Mouse (Mus musculus): Measurements from ENCODE around the gene Camk2d. TPM values are rescaled to one million over a fixed set of nuclear protein-coding genes. Genes with fewer than 3 reads are reported as not detected.

Camk2d gene
- total RNA-seq, 1 experiment, result 12.4 TPM

DNA sequence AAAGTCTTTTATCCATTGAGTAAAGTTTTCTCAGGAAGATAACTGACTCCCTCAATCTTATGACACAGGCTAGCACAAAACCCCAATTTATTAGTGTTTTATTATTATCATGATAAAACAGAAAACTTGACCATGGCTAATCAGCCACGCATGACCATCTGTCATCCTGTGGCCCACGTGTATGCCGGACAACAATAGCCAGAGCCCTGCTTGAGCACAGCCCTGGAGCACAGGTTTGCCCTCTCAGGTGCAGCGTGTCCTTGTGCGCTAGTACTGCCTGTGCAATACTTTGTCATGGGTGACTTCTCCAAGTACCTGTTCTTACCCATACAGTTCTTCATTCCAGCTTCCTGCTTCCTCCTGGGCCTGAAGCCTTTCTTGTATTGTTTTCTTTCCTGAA lies 134.3 kb downstream of the Camk2d start:
- no peak for TF ChIP-seq ZC3H11A (IDR thresholded peaks at IDR 0.05; ENCODE audit: borderline replicate concordance, low read depth, low read length)
- TF ChIP-seq CHD2 (IDR thresholded peaks at IDR 0.05; ENCODE audit: low read depth, low read length), result no peak
- TF ChIP-seq HCFC1 (IDR thresholded peaks at IDR 0.05; ENCODE audit: borderline replicate concordance, insufficient read depth, low read length), result no peak
- TF ChIP-seq MAFK (IDR thresholded peaks at IDR 0.05; ENCODE audit: insufficient read depth, low read depth, low read length), result no peak
- TF ChIP-seq ZNF384 (IDR thresholded peaks at IDR 0.05; ENCODE audit: low read depth, low read length), result no peak
- Histone ChIP-seq H3K27ac (ENCODE audit: insufficient read depth, low read depth, low read length, poor library complexity, severe bottlenecking) (no peak overlapping the region), H3K9ac (ENCODE audit: insufficient read depth, low read depth, low read length, poor library complexity, severe bottlenecking) (no peak overlapping the region), H3K9me3 (ENCODE audit: control insufficient read depth, insufficient read depth, low read depth, low read length) (no peaks in the 10 kb centered on the region), H3K4me3 (ENCODE audit: insufficient read depth in 1 of 2, low read depth in 1 of 2, low read length in 2 of 2, poor library complexity in 1 of 2, severe bottlenecking in 1 of 2) (no peak overlapping the region), H3K4me1 (ENCODE audit: control insufficient read depth in 2 of 2, insufficient read depth in 2 of 2, low read length in 2 of 2, poor library complexity in 1 of 2) (no peaks in the 10 kb centered on the region), H3K36me3 (ENCODE audit: control insufficient read depth, insufficient read depth, low read length, poor library complexity, severe bottlenecking) (no peaks in the 10 kb centered on the region)
- DNase-seq (ENCODE audit: low read depth, low spot score), result no peak
- in situ Hi-C loops (cut with MboI; ENCODE audit: low sequenced_read_pairs in 2 of 2, unreplicated experiment in 2 of 2), result no loop called here

- no peak for TF ChIP-seq ZC3H11A (IDR thresholded peaks at IDR 0.05; ENCODE audit: borderline replicate concordance, low read depth, low read length)
- Histone ChIP-seq H3K9ac (ENCODE audit: insufficient read depth, low read depth, low read length, poor library complexity, severe bottlenecking) (no peak overlapping the region), H3K4me1 (ENCODE audit: control insufficient read depth in 2 of 2, insufficient read depth in 2 of 2, low read length in 2 of 2, poor library complexity in 1 of 2) (no peaks in the 10 kb centered on the region), H3K9me3 (ENCODE audit: control insufficient read depth, insufficient read depth, low read depth, low read length) (no peaks in the 10 kb centered on the region), H3K27ac (ENCODE audit: insufficient read depth, low read depth, low read length, poor library complexity, severe bottlenecking) (no peak overlapping the region), H3K4me3 (ENCODE audit: insufficient read depth in 1 of 2, low read depth in 1 of 2, low read length in 2 of 2, poor library complexity in 1 of 2, severe bottlenecking in 1 of 2) (no peak overlapping the region), H3K36me3 (ENCODE audit: control insufficient read depth, insufficient read depth, low read length, poor library complexity, severe bottlenecking) (no peaks in the 10 kb centered on the region)
- in situ Hi-C loops (cut with MboI; ENCODE audit: low sequenced_read_pairs in 2 of 2, unreplicated experiment in 2 of 2), result no loop called here
- DNase-seq (ENCODE audit: low read depth, low spot score), result no peak
Measured at GRCm38 (mm10) chr3:126732323-126732722, 136.2 kb downstream of the Camk2d start.

GRCm38 (mm10) chr3:126734533-126734932 lies 138.4 kb downstream of the Camk2d start:
- Histone ChIP-seq H3K9me3 (ENCODE audit: control insufficient read depth, insufficient read depth, low read depth, low read length) (no peaks in the 10 kb centered on the region), H3K4me1 (ENCODE audit: control insufficient read depth in 2 of 2, insufficient read depth in 2 of 2, low read length in 2 of 2, poor library complexity in 1 of 2) (no peaks in the 10 kb centered on the region), H3K4me3 (ENCODE audit: insufficient read depth in 1 of 2, low read depth in 1 of 2, low read length in 2 of 2, poor library complexity in 1 of 2, severe bottlenecking in 1 of 2) (no peak overlapping the region), H3K27ac (ENCODE audit: insufficient read depth, low read depth, low read length, poor library complexity, severe bottlenecking) (no peak overlapping the region), H3K36me3 (ENCODE audit: control insufficient read depth, insufficient read depth, low read length, poor library complexity, severe bottlenecking) (no peaks in the 10 kb centered on the region), H3K9ac (ENCODE audit: insufficient read depth, low read depth, low read length, poor library complexity, severe bottlenecking) (no peak overlapping the region)
- TF ChIP-seq CHD2 (IDR thresholded peaks at IDR 0.05; ENCODE audit: low read depth, low read length) (no peak), ZNF384 (IDR thresholded peaks at IDR 0.05; ENCODE audit: low read depth, low read length) (no peak), HCFC1 (IDR thresholded peaks at IDR 0.05; ENCODE audit: borderline replicate concordance, insufficient read depth, low read length) (no peak), MAFK (IDR thresholded peaks at IDR 0.05; ENCODE audit: insufficient read depth, low read depth, low read length) (no peak), ZC3H11A (IDR thresholded peaks at IDR 0.05; ENCODE audit: borderline replicate concordance, low read depth, low read length) (no peak)
- in situ Hi-C loops (cut with MboI; ENCODE audit: low sequenced_read_pairs in 2 of 2, unreplicated experiment in 2 of 2), result no loop called here
- DNase-seq (ENCODE audit: low read depth, low spot score), result no peak

- in situ Hi-C loops (cut with MboI; ENCODE audit: low sequenced_read_pairs in 2 of 2, unreplicated experiment in 2 of 2), result no loop called here
- H3K9me3 ChIP-seq (ENCODE audit: control insufficient read depth, insufficient read depth, low read depth, low read length), result no peaks in the 10 kb centered on the region
- H3K4me3 ChIP-seq (ENCODE audit: insufficient read depth in 1 of 2, low read depth in 1 of 2, low read length in 2 of 2, poor library complexity in 1 of 2, severe bottlenecking in 1 of 2), result no peak overlapping the region
- no peaks in the 10 kb centered on the region for H3K4me1 ChIP-seq (ENCODE audit: control insufficient read depth in 2 of 2, insufficient read depth in 2 of 2, low read length in 2 of 2, poor library complexity in 1 of 2)
- H3K27ac ChIP-seq (ENCODE audit: insufficient read depth, low read depth, low read length, poor library complexity, severe bottlenecking), result no peak overlapping the region
- no peak for DNase-seq (ENCODE audit: low read depth, low spot score)
- no peaks in the 10 kb centered on the region for H3K36me3 ChIP-seq (ENCODE audit: control insufficient read depth, insufficient read depth, low read length, poor library complexity, severe bottlenecking)
- TF ChIP-seq CHD2 (IDR thresholded peaks at IDR 0.05; ENCODE audit: low read depth, low read length) (no peak), MAFK (IDR thresholded peaks at IDR 0.05; ENCODE audit: insufficient read depth, low read depth, low read length) (no peak), ZNF384 (IDR thresholded peaks at IDR 0.05; ENCODE audit: low read depth, low read length) (no peak), HCFC1 (IDR thresholded peaks at IDR 0.05; ENCODE audit: borderline replicate concordance, insufficient read depth, low read length) (no peak), ZC3H11A (IDR thresholded peaks at IDR 0.05; ENCODE audit: borderline replicate concordance, low read depth, low read length) (no peak)
- H3K9ac ChIP-seq (ENCODE audit: insufficient read depth, low read depth, low read length, poor library complexity, severe bottlenecking), result no peak overlapping the region
Measured at GRCm38 (mm10) chr3:126735211-126735610, 139.1 kb downstream of the Camk2d start.

DNA sequence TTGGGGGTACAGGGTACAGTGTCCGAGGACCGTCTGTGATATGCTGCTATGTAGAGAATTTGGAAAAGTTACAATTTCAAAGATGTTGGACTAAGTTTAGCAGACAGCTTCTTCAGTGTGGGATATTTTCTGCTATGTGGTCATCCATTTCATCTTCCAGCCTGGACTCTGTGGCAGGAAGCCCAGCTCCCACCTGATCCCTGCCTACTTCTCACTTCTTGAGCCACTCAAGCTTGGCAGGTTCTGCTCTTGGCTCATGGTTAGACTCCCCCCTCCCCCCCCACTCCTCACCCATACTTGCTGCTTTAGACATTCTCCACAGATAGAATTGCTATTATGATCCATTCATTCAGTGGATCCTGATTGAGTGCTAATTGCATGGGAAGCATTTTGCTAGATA lies 141.0 kb downstream of the Camk2d start:
- no peak for TF ChIP-seq ZNF384 (IDR thresholded peaks at IDR 0.05; ENCODE audit: low read depth, low read length)
- TF ChIP-seq HCFC1 (IDR thresholded peaks at IDR 0.05; ENCODE audit: borderline replicate concordance, insufficient read depth, low read length), result no peak
- no peak for TF ChIP-seq ZC3H11A (IDR thresholded peaks at IDR 0.05; ENCODE audit: borderline replicate concordance, low read depth, low read length)
- TF ChIP-seq MAFK (IDR thresholded peaks at IDR 0.05; ENCODE audit: insufficient read depth, low read depth, low read length), result no peak
- TF ChIP-seq CHD2 (IDR thresholded peaks at IDR 0.05; ENCODE audit: low read depth, low read length), result no peak
- H3K27ac ChIP-seq (ENCODE audit: insufficient read depth, low read depth, low read length, poor library complexity, severe bottlenecking), result no peak overlapping the region
- in situ Hi-C loops (cut with MboI; ENCODE audit: low sequenced_read_pairs in 2 of 2, unreplicated experiment in 2 of 2), result no loop called here
- H3K36me3 ChIP-seq (ENCODE audit: control insufficient read depth, insufficient read depth, low read length, poor library complexity, severe bottlenecking), result no peaks in the 10 kb centered on the region
- no peak overlapping the region for H3K9ac ChIP-seq (ENCODE audit: insufficient read depth, low read depth, low read length, poor library complexity, severe bottlenecking)
- no peaks in the 10 kb centered on the region for H3K9me3 ChIP-seq (ENCODE audit: control insufficient read depth, insufficient read depth, low read depth, low read length)
- no peak for DNase-seq (ENCODE audit: low read depth, low spot score)
- no peak overlapping the region for H3K4me3 ChIP-seq (ENCODE audit: insufficient read depth in 1 of 2, low read depth in 1 of 2, low read length in 2 of 2, poor library complexity in 1 of 2, severe bottlenecking in 1 of 2)
- H3K4me1 ChIP-seq (ENCODE audit: control insufficient read depth in 2 of 2, insufficient read depth in 2 of 2, low read length in 2 of 2, poor library complexity in 1 of 2), result no peaks in the 10 kb centered on the region
